Mouse (Mus musculus): ENCODE results near the gene Acadl.

GRCm38 (mm10) chr1:66792838-66793466, 70.1 kb downstream of the Acadl start:
- TF ChIP-seq POLR2A (IDR thresholded peaks at IDR 0.05; ENCODE audit: control insufficient read depth, extremely low read depth, insufficient read depth, low read length, poor library complexity) (no peak), CTCF (IDR thresholded peaks at IDR 0.05; ENCODE audit: borderline replicate concordance, control insufficient read depth, extremely low read depth, insufficient read depth, low read length, poor library complexity) (no peak)
